Mouse (Mus musculus): ENCODE data around the gene Gbp9. TPM values are rescaled to one million over a fixed set of nuclear protein-coding genes. Genes with fewer than 3 reads are reported as not detected.
"Not testable (repeated sequence)": the region's sequence is repeated elsewhere in the genome, so short reads cannot be mapped to it uniquely, and the experiment has no call there.

Gene Gbp9
- 1 to 10 TPM; 6.3 to 7.6 TPM for total RNA-seq (2021)
- long read RNA-seq, experiment 1, full-length matches to known transcripts, result 3 of 4 reads
- long read RNA-seq, experiment 1, partial matches to known transcripts, result 0 of 4 reads
- long read RNA-seq, experiment 1, other reads (novel, unspliced or antisense), result 1 of 4 reads
- long read RNA-seq, experiment 2, full-length matches to known transcripts, result 3 of 7 reads
- long read RNA-seq, experiment 2, partial matches to known transcripts, result 0 of 7 reads
- long read RNA-seq, experiment 2, other reads (novel, unspliced or antisense), result 4 of 7 reads

GRCm38 (mm10) chr5:105139409-105140088, at the start of gene Gbp9, which contains the start of the genes Gbp8 and Gbp4:
TSS of gene Gbp9 (minus strand) at chr5:105139539.
TSS of gene Gbp8 (minus strand) at chr5:105139540.
TSS of gene Gbp4 (minus strand) at chr5:105139586.
- DNase-seq (ENCODE audit: low spot score in 2 of 2), result not testable (repeated sequence)

- no peak for DNase-seq (ENCODE audit: low spot score in 2 of 2)
Measured at GRCm38 (mm10) chr5:105181446-105181845, 42.1 kb upstream of the Gbp9 start.

DNA sequence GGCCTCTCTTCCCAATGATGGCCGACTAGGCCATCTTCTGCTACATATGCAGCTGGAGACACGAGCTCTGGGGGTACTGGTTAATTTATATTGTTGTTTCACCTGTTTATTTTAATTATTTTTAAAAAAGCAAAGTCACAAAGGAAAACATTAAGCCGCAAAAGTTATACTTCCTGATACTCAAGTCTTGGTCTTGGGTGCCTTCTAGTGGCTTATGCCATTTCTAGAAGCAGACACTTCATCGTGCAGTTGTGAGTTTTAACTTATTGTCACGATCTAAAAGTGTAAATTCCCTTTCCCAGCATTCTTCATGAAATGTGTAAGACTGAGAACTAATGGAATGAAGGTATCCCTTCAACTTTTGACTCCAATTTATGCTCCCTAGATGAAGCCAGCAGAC, 17.2 kb upstream of the Gbp9 start:
- no peak for DNase-seq (ENCODE audit: low spot score in 2 of 2)

- no peak for DNase-seq (ENCODE audit: low spot score in 2 of 2)
Measured at GRCm38 (mm10) chr5:105154049-105154448, 14.7 kb upstream of the Gbp9 start.

DNA sequence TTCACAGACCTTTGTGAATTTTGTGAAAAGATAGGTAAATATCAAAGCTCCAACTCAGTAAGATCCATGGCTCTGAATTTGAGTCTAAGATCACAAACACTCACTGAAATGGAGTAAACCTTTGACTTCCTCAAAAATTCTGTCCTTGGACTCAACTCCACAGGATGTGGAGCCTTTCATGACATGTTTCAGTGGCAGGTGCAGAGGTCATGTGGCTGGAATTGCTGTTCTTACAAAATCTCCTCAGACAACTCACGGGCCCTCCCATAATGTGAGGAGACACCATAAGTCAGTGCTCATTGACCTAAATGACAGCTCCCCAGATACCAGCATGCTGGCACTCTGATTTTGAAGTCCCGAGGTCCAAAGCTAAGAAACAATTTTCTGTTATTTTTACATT, 8.7 kb upstream of the Gbp9 start:
- DNase-seq (ENCODE audit: low spot score in 2 of 2), result not testable (repeated sequence)

GRCm38 (mm10) chr5:105146447-105146846, 7.1 kb upstream of the Gbp9 start:
- DNase-seq (ENCODE audit: low spot score in 2 of 2), result no peak

GRCm38 (mm10) chr5:105145731-105146130, 6.4 kb upstream of the Gbp9 start:
- not testable (repeated sequence) for DNase-seq (ENCODE audit: low spot score in 2 of 2)

- not testable (repeated sequence) for DNase-seq (ENCODE audit: low spot score in 2 of 2)
Measured at GRCm38 (mm10) chr5:105140089-105140810, 911 bp upstream of the Gbp9 start.

GRCm38 (mm10) chr5:105138906-105139305, 433 bp downstream of the Gbp9 start:
- no peak for DNase-seq (ENCODE audit: low spot score in 2 of 2)

- DNase-seq (ENCODE audit: low spot score in 2 of 2), result not testable (repeated sequence)
Measured at GRCm38 (mm10) chr5:105136706-105137304, 2.5 kb downstream of the Gbp9 start.

GRCm38 (mm10) chr5:105121731-105122130, 17.6 kb downstream of the Gbp9 start:
- DNase-seq (ENCODE audit: low spot score in 2 of 2), result not testable (repeated sequence)

- DNase-seq (ENCODE audit: low spot score in 2 of 2), result no peak
Measured at GRCm38 (mm10) chr5:105115740-105116139, 23.6 kb downstream of the Gbp9 start.

DNA sequence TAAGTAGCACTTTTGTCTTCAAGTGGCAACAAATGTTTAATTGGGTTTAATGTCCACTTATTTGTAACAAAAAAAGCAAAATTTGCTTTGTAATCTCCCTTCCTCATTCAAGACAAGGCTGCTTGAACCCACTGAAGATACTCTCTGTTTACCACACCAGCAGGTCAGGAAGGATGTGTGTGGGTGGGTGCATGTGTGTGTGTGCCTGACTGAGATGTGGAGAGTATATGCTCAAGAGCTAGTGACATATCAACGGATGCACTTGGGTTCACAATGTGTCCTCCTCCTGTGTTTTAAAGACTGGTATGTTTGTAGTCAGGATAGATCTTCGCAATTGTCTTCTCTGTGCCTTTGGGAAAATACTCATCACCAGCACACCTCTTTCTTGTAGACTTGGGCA, 24.6 kb downstream of the Gbp9 start:
- DNase-seq (ENCODE audit: low spot score in 2 of 2), result no peak

GRCm38 (mm10) chr5:105113656-105114055, 25.7 kb downstream of the Gbp9 start:
- DNase-seq (ENCODE audit: low spot score in 2 of 2), result no peak

DNA sequence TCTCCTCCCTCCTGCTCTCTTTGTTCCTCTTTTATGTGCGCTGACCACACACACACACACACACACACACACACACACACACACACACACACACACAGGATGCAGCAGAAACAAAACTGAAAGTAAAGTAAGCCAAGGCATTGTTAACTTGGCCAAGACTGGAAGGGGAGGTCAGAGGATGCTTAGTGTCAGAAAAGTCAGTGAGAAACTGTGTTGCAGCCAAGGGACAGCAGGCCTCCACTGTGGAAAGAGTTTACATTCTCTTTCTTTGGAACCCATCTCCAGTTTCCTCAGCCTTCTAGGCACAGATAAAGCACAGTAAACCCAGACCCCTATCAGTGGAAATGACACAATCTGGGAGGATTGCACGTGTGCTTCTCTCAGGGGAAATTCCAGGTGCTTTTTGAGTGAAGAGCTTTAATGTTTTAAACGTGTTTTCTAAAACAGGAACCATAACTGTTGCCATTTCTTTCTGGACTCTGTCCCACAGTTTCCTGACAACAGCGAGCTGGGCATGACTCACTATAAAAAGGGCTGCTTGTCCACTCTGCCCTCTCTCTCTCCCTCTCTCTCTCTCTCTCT, 29.0 kb downstream of the Gbp9 start:
- peak in 1 of 2 experiments; percentile 45 for DNase-seq (ENCODE audit: low spot score in 2 of 2)

DNA sequence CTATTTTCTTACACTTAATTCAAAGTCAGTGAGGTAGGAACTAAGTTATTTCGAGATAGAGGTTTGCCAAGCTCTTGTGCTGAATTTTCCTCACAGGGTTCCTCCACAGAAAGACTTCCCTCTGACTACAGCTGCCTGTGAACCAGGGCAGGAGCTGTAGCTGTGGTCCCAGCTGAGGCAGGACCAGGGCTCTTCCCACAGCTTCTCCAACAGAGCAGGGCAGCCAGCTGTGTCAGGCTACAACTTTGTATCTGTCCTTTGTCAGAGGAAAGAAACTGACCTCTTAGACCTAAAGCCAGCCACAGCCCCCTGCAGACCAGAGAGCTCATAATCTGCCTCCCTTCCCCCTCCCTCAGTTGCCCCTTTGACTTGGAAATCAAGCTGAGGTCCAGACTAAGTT, 29.6 kb downstream of the Gbp9 start:
- not testable (repeated sequence) for DNase-seq (ENCODE audit: low spot score in 2 of 2)

DNA sequence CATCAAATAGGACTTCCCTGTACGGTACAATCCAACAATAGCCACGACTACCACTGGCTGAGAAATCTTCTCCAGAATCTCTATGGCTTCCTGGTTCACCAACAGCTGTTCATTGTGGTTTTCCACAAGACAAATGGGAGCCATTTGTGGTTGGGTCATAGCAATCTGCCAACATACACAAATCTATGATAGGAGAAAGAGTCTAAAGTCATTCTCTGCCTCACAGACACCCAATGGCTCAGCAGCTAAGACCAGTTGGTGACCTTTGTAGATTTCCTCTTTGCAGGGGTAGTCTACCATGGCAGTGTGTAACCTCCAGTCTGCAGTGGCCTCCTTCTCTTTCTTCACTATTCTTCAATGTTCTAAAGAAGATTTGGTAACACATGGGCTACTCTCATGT, 33.6 kb downstream of the Gbp9 start:
- not testable (repeated sequence) for DNase-seq (ENCODE audit: low spot score in 2 of 2)

GRCm38 (mm10) chr5:105081900-105082299, 57.4 kb downstream of the Gbp9 start:
- no peak for DNase-seq (ENCODE audit: low spot score in 2 of 2)

- not testable (repeated sequence) for DNase-seq (ENCODE audit: low spot score in 2 of 2)
Measured at GRCm38 (mm10) chr5:105068356-105068755, 71.0 kb downstream of the Gbp9 start.

- not testable (repeated sequence) for DNase-seq (ENCODE audit: low spot score in 2 of 2)
Measured at GRCm38 (mm10) chr5:105064443-105064842, 74.9 kb downstream of the Gbp9 start.

DNA sequence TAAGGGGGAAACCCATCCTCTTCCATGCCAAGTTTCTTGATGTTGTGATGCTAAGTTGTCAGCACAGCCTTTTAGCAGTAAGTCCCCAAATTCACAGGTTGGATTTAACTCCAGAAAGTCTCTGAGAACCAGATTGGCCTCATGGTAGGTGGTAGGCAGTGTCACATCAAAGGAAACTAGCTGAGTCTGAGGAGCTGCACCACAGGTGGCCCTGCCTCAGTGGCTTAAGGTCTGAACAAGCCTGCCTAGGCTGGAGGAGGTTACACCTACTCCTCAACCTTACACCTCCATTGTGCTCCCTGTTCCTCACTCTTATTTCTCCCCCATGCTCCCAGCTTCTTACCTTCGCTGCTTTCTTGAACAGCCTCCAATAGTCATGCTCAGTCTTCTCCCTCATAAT, 76.0 kb downstream of the Gbp9 start:
- no peak for DNase-seq (ENCODE audit: low spot score in 2 of 2)

All from gastrocnemius, postnatal 4 days (tissue).